ENCODE assay signal across 28 mouse cellular contexts in genomic region chr15:98753021-98753423, GRCm38 (mm10). TPM values are rescaled to one million over a fixed set of nuclear protein-coding genes. Genes with fewer than 3 reads are reported as not detected.
DNase-seq lines count a peak whose midpoint lies in the region; ATAC-seq and TF ChIP-seq lines count a peak whose summit lies in the region.
"Had no signal": no experiment of that assay in that cellular context is flagged by ENCODE, and none has a peak within 500 bp of the region (broad histone marks: within the 10 kb centered on the region; RNA-seq: fewer than 3 reads in every experiment).

No protein-coding gene starts in this region.

- H3K4me3 ChIP-seq in midbrain, embryonic 11.5 days (ENCODE audit: low read depth, low read length), result no peak overlapping the region
- no peak overlapping the region for H3K4me3 ChIP-seq in midbrain, embryonic 16.5 days (ENCODE audit: low read depth, low read length)
- H3K4me3 ChIP-seq in kidney, embryonic 16.5 days (ENCODE audit: low read length), result no peak overlapping the region
- H3K4me3 ChIP-seq: forebrain, embryonic 13.5 days; heart, embryonic 10.5 days; megakaryocyte, embryonic 14.5 days; neural tube, embryonic 13.5 days had no signal

- DNase-seq in adrenal gland, adult 2 months, result peak; percentile 22
- DNase-seq in adrenal gland, adult 18-20 months (ENCODE audit: low spot score in 2 of 2), result no peak
- peak; percentile 61 for DNase-seq in midbrain, embryonic 11.5 days (ENCODE audit: low spot score, missing footprints)
- peak; percentile 22 for DNase-seq in brain, embryonic 14.5 days (ENCODE audit: low read depth)
- no peak for DNase-seq in adipocyte (ENCODE audit: low spot score)
- DNase-seq: adrenal gland, postnatal 36 days; cerebellum, adult 11 months; cerebellum, postnatal 14 days; kidney, adult 8-10 months; kidney, postnatal 4 days; right cerebral cortex, postnatal 4 days had no signal

- ATAC-seq in midbrain, embryonic 11.5 days (ENCODE audit: low FRiP score), result no peak
- no peak for ATAC-seq in midbrain, embryonic 16.5 days
- ATAC-seq in megakaryocyte progenitor cell, adult 5-6 weeks (replicated peaks; ENCODE audit: poor library complexity), result peak; percentile 48; the same call in 1 of the 2 replicates
- no peak for ATAC-seq in kidney, embryonic 16.5 days (ENCODE audit: low FRiP score, low TSS enrichment)
- ATAC-seq: CD4-positive, CD25-positive, alpha-beta regulatory T cell, adult 4 months; forebrain, embryonic 13.5 days; hindbrain, embryonic 16.5 days; lung, postnatal 0 days had no signal

- no peaks in the 10 kb centered on the region for H3K36me3 ChIP-seq in midbrain, embryonic 11.5 days (ENCODE audit: control insufficient read depth, insufficient read depth, low read length)
- H3K36me3 ChIP-seq in midbrain, embryonic 16.5 days (ENCODE audit: control insufficient read depth, insufficient read depth, low read length), result no peaks in the 10 kb centered on the region
- H3K36me3 ChIP-seq in kidney, embryonic 16.5 days (ENCODE audit: insufficient read depth, low read length), result peaks cover 5% of the 10 kb centered on the region

- no peaks in the 10 kb centered on the region for H3K9me3 ChIP-seq in midbrain, embryonic 11.5 days (ENCODE audit: control insufficient read depth, low read length)
- H3K9me3 ChIP-seq in midbrain, embryonic 16.5 days (replicated peaks; ENCODE audit: control insufficient read depth, low read length, poor library complexity, severe bottlenecking), result no peaks in the 10 kb centered on the region
- H3K9me3 ChIP-seq in kidney, embryonic 16.5 days (ENCODE audit: low read length), result no peaks in the 10 kb centered on the region
- H3K9me3 ChIP-seq: forebrain, embryonic 13.5 days; G1E; heart, embryonic 10.5 days; megakaryocyte, embryonic 14.5 days; neural tube, embryonic 13.5 days had no signal

- no peak overlapping the region for H3K9ac ChIP-seq in midbrain, embryonic 11.5 days (ENCODE audit: low read length)
- no peak overlapping the region for H3K9ac ChIP-seq in midbrain, embryonic 16.5 days (ENCODE audit: low read depth, low read length)
- no peak overlapping the region for H3K9ac ChIP-seq in kidney, embryonic 16.5 days (replicated peaks; ENCODE audit: low read length)
- H3K9ac ChIP-seq: forebrain, embryonic 13.5 days; neural tube, embryonic 13.5 days had no signal

- no peak for TF ChIP-seq CTCF in brain, embryonic 14.5 days (IDR thresholded peaks at IDR 0.05; ENCODE audit: borderline replicate concordance, extremely low read depth, insufficient read depth, insufficient read length)

- no peak overlapping the region for H3K4me2 ChIP-seq in midbrain, embryonic 11.5 days
- no peak overlapping the region for H3K4me2 ChIP-seq in midbrain, embryonic 16.5 days (ENCODE audit: low read length)
- no peak overlapping the region for H3K4me2 ChIP-seq in kidney, embryonic 16.5 days (replicated peaks; ENCODE audit: low read depth, low read length)
- H3K4me2 ChIP-seq: forebrain, embryonic 13.5 days; neural tube, embryonic 13.5 days had no signal

- no peaks in the 10 kb centered on the region for H3K27me3 ChIP-seq in midbrain, embryonic 11.5 days (ENCODE audit: control insufficient read depth, insufficient read depth, low read length)
- no peaks in the 10 kb centered on the region for H3K27me3 ChIP-seq in midbrain, embryonic 16.5 days (ENCODE audit: control insufficient read depth, insufficient read depth, low read depth, low read length)
- H3K27me3 ChIP-seq in kidney, embryonic 16.5 days (ENCODE audit: insufficient read depth, low read length), result no peaks in the 10 kb centered on the region
- H3K27me3 ChIP-seq: forebrain, embryonic 13.5 days; megakaryocyte, embryonic 14.5 days; neural tube, embryonic 13.5 days had no signal

- 74% methylated on average over 8 of the region's 8 CpGs for WGBS in midbrain, embryonic 11.5 days
- 50% methylated on average over 8 of the region's 8 CpGs for WGBS in midbrain, embryonic 16.5 days
- WGBS in kidney, embryonic 16.5 days, result 80% methylated on average over 8 of the region's 8 CpGs

- no peak for TF ChIP-seq POLR2A in brain, embryonic 14.5 days (IDR thresholded peaks at IDR 0.05; ENCODE audit: borderline replicate concordance, extremely low read depth, insufficient read depth, insufficient read length, poor library complexity, severe bottlenecking)

- H3K4me1 ChIP-seq in midbrain, embryonic 11.5 days (ENCODE audit: control insufficient read depth, insufficient read depth, low read length), result no peaks in the 10 kb centered on the region
- H3K4me1 ChIP-seq in midbrain, embryonic 16.5 days (ENCODE audit: control insufficient read depth, insufficient read depth, low read length), result peaks cover 3% of the 10 kb centered on the region; the same call in 1 of the 2 replicates
- H3K4me1 ChIP-seq in kidney, embryonic 16.5 days (ENCODE audit: insufficient read depth, low read length), result peaks cover 3% of the 10 kb centered on the region; the same call in 1 of the 2 replicates

- no peak overlapping the region for H3K27ac ChIP-seq in midbrain, embryonic 11.5 days (ENCODE audit: low read depth, low read length)
- H3K27ac ChIP-seq in midbrain, embryonic 16.5 days (ENCODE audit: low read length), result no peak overlapping the region
- H3K27ac ChIP-seq in kidney, embryonic 16.5 days (ENCODE audit: low read length), result no peak overlapping the region
- H3K27ac ChIP-seq: forebrain, embryonic 13.5 days; heart, embryonic 10.5 days; neural tube, embryonic 13.5 days had no signal

RNA-seq across cellular contexts. Expression of gene Arf3, which starts 10.0 kb away (rescaled TPM):
- 100 to 1,000 TPM; 130 to 136 TPM for total RNA-seq in adrenal gland, adult 2 months (2021)
- 82.4 and 106 TPM in 2 replicates for polyA plus RNA-seq in adrenal gland, adult 2 months (2012; rRNA removed)
- total RNA-seq in adrenal gland, adult 18-20 months (2021), result 100 to 1,000 TPM; 104 to 145 TPM
- polyA plus RNA-seq in midbrain, embryonic 11.5 days (2014; fragmentation: Nextera tagmentation; extraction: Ambion mirVana), result 28.1 and 33.4 TPM in 2 replicates
- polyA plus RNA-seq in midbrain, embryonic 16.5 days (2015; fragmentation: Nextera tagmentation; extraction: Ambion mirVana), result 96.4 and 102 TPM in 2 replicates
- 119 and 156 TPM in 2 replicates for polyA plus RNA-seq in brain, embryonic 14.5 days (2012; rRNA removed)
- total RNA-seq in megakaryocyte progenitor cell, adult 5-6 weeks (2015), result 32.3 and 35.2 TPM in 2 replicates
- 32.2 and 36.9 TPM in 2 replicates for total RNA-seq in megakaryocyte progenitor cell, adult 5-6 weeks (2017)
- polyA plus RNA-seq in kidney, embryonic 16.5 days (2015; fragmentation: Nextera tagmentation; extraction: Ambion mirVana), result 56.3 and 59.5 TPM in 2 replicates

RNA-seq across cellular contexts. Expression of gene Wnt10b, which starts 24.9 kb away (rescaled TPM):
- total RNA-seq in adrenal gland, adult 2 months (2021), result 1 to 10 TPM in 1 of 2 experiments, under 1 TPM in 1; 0.84 to 2.2 TPM
- 0.45 and 2.2 TPM in 2 replicates for polyA plus RNA-seq in adrenal gland, adult 2 months (2012; rRNA removed)
- total RNA-seq in adrenal gland, adult 18-20 months (2021), result 1 to 10 TPM in 1 of 2 experiments, under 1 TPM in 1; 0.36 to 3.1 TPM
- polyA plus RNA-seq in midbrain, embryonic 11.5 days (2014; fragmentation: Nextera tagmentation; extraction: Ambion mirVana), result 0.30 and 0.40 TPM in 2 replicates
- not detected in 2 replicates for polyA plus RNA-seq in midbrain, embryonic 16.5 days (2015; fragmentation: Nextera tagmentation; extraction: Ambion mirVana)
- polyA plus RNA-seq in brain, embryonic 14.5 days (2012; rRNA removed), result 0.95 and 2.4 TPM in 2 replicates
- 0.22 TPM in 1 of 2 replicates, not detected in the other for total RNA-seq in megakaryocyte progenitor cell, adult 5-6 weeks (2015)
- 0.54 TPM in 1 of 2 replicates, not detected in the other for total RNA-seq in megakaryocyte progenitor cell, adult 5-6 weeks (2017)
- 0.17 TPM in 1 of 2 replicates, not detected in the other for polyA plus RNA-seq in kidney, embryonic 16.5 days (2015; fragmentation: Nextera tagmentation; extraction: Ambion mirVana)
- polyA plus RNA-seq: CD4-positive, CD25-positive, alpha-beta regulatory T cell, adult 4 months; forebrain, embryonic 13.5 days; neural tube, embryonic 13.5 days had no signal

RNA-seq across cellular contexts. Expression of gene Fkbp11, which starts 25.0 kb away (rescaled TPM):
- 1 to 10 TPM; 4.9 to 9.3 TPM for total RNA-seq in adrenal gland, adult 2 months (2021)
- 8.4 and 10.0 TPM in 2 replicates for polyA plus RNA-seq in adrenal gland, adult 2 months (2012; rRNA removed)
- total RNA-seq in adrenal gland, adult 18-20 months (2021), result 1 to 10 TPM; 4.7 to 6.7 TPM
- 10.3 and 10.5 TPM in 2 replicates for polyA plus RNA-seq in midbrain, embryonic 11.5 days (2014; fragmentation: Nextera tagmentation; extraction: Ambion mirVana)
- 2.3 and 4.0 TPM in 2 replicates for polyA plus RNA-seq in midbrain, embryonic 16.5 days (2015; fragmentation: Nextera tagmentation; extraction: Ambion mirVana)
- polyA plus RNA-seq in brain, embryonic 14.5 days (2012; rRNA removed), result 4.7 and 5.9 TPM in 2 replicates
- total RNA-seq in megakaryocyte progenitor cell, adult 5-6 weeks (2015), result 45.2 and 50.0 TPM in 2 replicates
- 35.5 and 62.3 TPM in 2 replicates for total RNA-seq in megakaryocyte progenitor cell, adult 5-6 weeks (2017)
- 36.6 and 39.1 TPM in 2 replicates for polyA plus RNA-seq in kidney, embryonic 16.5 days (2015; fragmentation: Nextera tagmentation; extraction: Ambion mirVana)

RNA-seq across cellular contexts. Expression of gene Wnt1, which starts 36.6 kb away (rescaled TPM):
- total RNA-seq in adrenal gland, adult 2 months (2021), result not detected
- polyA plus RNA-seq in adrenal gland, adult 2 months (2012; rRNA removed), result 0.08 TPM in 1 of 2 replicates, not detected in the other
- total RNA-seq in adrenal gland, adult 18-20 months (2021), result not detected
- polyA plus RNA-seq in midbrain, embryonic 11.5 days (2014; fragmentation: Nextera tagmentation; extraction: Ambion mirVana), result 11.6 and 14.0 TPM in 2 replicates
- polyA plus RNA-seq in midbrain, embryonic 16.5 days (2015; fragmentation: Nextera tagmentation; extraction: Ambion mirVana), result 1.2 and 1.3 TPM in 2 replicates
- 1.2 and 2.9 TPM in 2 replicates for polyA plus RNA-seq in brain, embryonic 14.5 days (2012; rRNA removed)
- not detected in 2 replicates for total RNA-seq in megakaryocyte progenitor cell, adult 5-6 weeks (2015)
- total RNA-seq in megakaryocyte progenitor cell, adult 5-6 weeks (2017), result not detected in 2 replicates
- polyA plus RNA-seq in kidney, embryonic 16.5 days (2015; fragmentation: Nextera tagmentation; extraction: Ambion mirVana), result not detected in 2 replicates
- total RNA-seq: adrenal gland, postnatal 36 days; G1E; heart, postnatal 25 days; layer of hippocampus, postnatal 10 days; left cerebral cortex, postnatal 14 days had no signal
- polyA plus RNA-seq: CD4-positive, CD25-positive, alpha-beta regulatory T cell, adult 4 months; forebrain, embryonic 13.5 days; G1E; heart, embryonic 10.5 days; limb, embryonic 14.5 days; lung, postnatal 0 days; thymus, postnatal 0 days had no signal

RNA-seq across cellular contexts. Expression of gene Ccdc65, which starts 45.0 kb away (rescaled TPM):
- under 1 TPM; 0.32 to 0.62 TPM for total RNA-seq in adrenal gland, adult 2 months (2021)
- polyA plus RNA-seq in adrenal gland, adult 2 months (2012; rRNA removed), result 0.11 and 0.23 TPM in 2 replicates
- total RNA-seq in adrenal gland, adult 18-20 months (2021), result under 1 TPM; 0.43 to 0.45 TPM
- 0.71 and 1.4 TPM in 2 replicates for polyA plus RNA-seq in midbrain, embryonic 11.5 days (2014; fragmentation: Nextera tagmentation; extraction: Ambion mirVana)
- polyA plus RNA-seq in midbrain, embryonic 16.5 days (2015; fragmentation: Nextera tagmentation; extraction: Ambion mirVana), result 9.3 and 12.0 TPM in 2 replicates
- polyA plus RNA-seq in brain, embryonic 14.5 days (2012; rRNA removed), result 1.7 and 3.2 TPM in 2 replicates
- not detected in 2 replicates for total RNA-seq in megakaryocyte progenitor cell, adult 5-6 weeks (2015)
- total RNA-seq in megakaryocyte progenitor cell, adult 5-6 weeks (2017), result not detected in 2 replicates
- polyA plus RNA-seq in kidney, embryonic 16.5 days (2015; fragmentation: Nextera tagmentation; extraction: Ambion mirVana), result 0.95 and 1.1 TPM in 2 replicates
- total RNA-seq: gastrocnemius, postnatal 4 days had no signal
- polyA plus RNA-seq: CD4-positive, CD25-positive, alpha-beta regulatory T cell, adult 4 months; G1E had no signal

Comparison
In these comparisons a context has a peak if more than half of its experiments do, and no peak if none do; other contexts are left out.
1. DNase-seq: peak in adrenal gland, adult 2 months (single experiment), midbrain, embryonic 11.5 days (single experiment) and brain, embryonic 14.5 days (single experiment); none in adrenal gland, adult 18-20 months (0 of 2) and adipocyte (single experiment).